Mouse (Mus musculus) limb, embryonic 15.5 days (tissue): ENCODE results near the gene Dcdc2b. TPM values are rescaled to one million over a fixed set of nuclear protein-coding genes. Genes with fewer than 3 reads are reported as not detected.

Experiments used
- ATAC-seq: fragments of 200-750 bp; cut with Nextera tagmentation; 2 replicates; pipeline ENCODE4 v1.8.0; 2017; ENCODE audit warnings: low read depth, moderate TSS enrichment; ENCODE audit not compliant: insufficient number of reproducible peaks, low FRiP score, low TSS enrichment
- H3K27ac ChIP-seq: fragments of 300-500 bp; sonication (generic); 2 replicates; pipeline ENCODE4 v1.5.1; 2015; ENCODE audit warnings: moderate library complexity, mild to moderate bottlenecking, inconsistent platforms
- H3K27me3 ChIP-seq: fragments of 300-500 bp; sonication (generic); 2 replicates; pipeline ENCODE4 v1.6.1; 2015; ENCODE audit warnings: inconsistent platforms
- H3K36me3 ChIP-seq: fragments of 300-500 bp; sonication (generic); 2 replicates; pipeline ENCODE4 v1.6.1; 2015; ENCODE audit warnings: inconsistent platforms
- H3K4me1 ChIP-seq: fragments of 300-500 bp; sonication (generic); 2 replicates; pipeline ENCODE4 v1.6.1; 2015; ENCODE audit warnings: inconsistent platforms
- H3K4me2 ChIP-seq: fragments of 300-500 bp; sonication (generic); 2 replicates; pipeline ENCODE4 v1.6.1; 2015; ENCODE audit warnings: mild to moderate bottlenecking, inconsistent platforms
- H3K4me3 ChIP-seq: fragments of 300-500 bp; sonication (generic); 2 replicates; pipeline ENCODE4 v1.5.1; 2015; ENCODE audit warnings: mild to moderate bottlenecking, inconsistent platforms
- H3K9ac ChIP-seq: fragments of 300-500 bp; sonication (generic); 2 replicates; pipeline ENCODE4 v1.6.1; 2015; ENCODE audit warnings: inconsistent platforms
- H3K9me3 ChIP-seq: fragments of 300-500 bp; sonication (generic); 2 replicates; pipeline ENCODE4 v1.6.1; 2016; ENCODE audit warnings: inconsistent platforms
- WGBS: fragments of 180-500 bp; shearing (Covaris S2); methylation state at CpG from one replicate; pipeline ENCODE4 v1.1.7; 2015; 5-methylcytosine and 5-hydroxymethylcytosine counted together
- polyA plus RNA-seq: library from polyadenylated mRNA; unstranded; fragments of >200 nt; fragmentation: Nextera tagmentation; extraction: Ambion mirVana; gene quantifications from 2 replicates; pipeline ENCODE4 v1.2.1, GENCODE M21; 2015

Dcdc2b gene
- polyA plus RNA-seq, 1 experiment from 2014 or later, result 2.4 TPM

GRCm38 (mm10) chr4:129618786-129619691, 5.0 kb upstream of the Dcdc2b start, which contains the start of gene Iqcc:
Iqcc (minus strand) TSS chr4:129619099.
- Histone ChIP-seq H3K9me3 (no peaks in the 10 kb centered on the region), H3K27ac (peak within 1 kb of the TSS; percentile 93), H3K27me3 (no peaks in the 10 kb centered on the region), H3K9ac (peak within 1 kb of the TSS; percentile 71), H3K36me3 (peaks cover 20% of the 10 kb centered on the region), H3K4me1 (peaks cover 37% of the 10 kb centered on the region), H3K4me3 (peak within 1 kb of the TSS; percentile 67), H3K4me2 (peak within 1 kb of the TSS; percentile 73)
- peak; percentile 88 for ATAC-seq
- WGBS, result 4% methylated on average over 44 of the region's 44 CpGs

GRCm38 (mm10) chr4:129618031-129618430, 4.0 kb upstream of the Dcdc2b start:
- H3K27ac ChIP-seq, result no peak overlapping the region; the same call in 1 of the 2 replicates
- H3K9me3 ChIP-seq, result no peaks in the 10 kb centered on the region
- 94% methylated on average over 5 of the region's 5 CpGs for WGBS
- no peaks in the 10 kb centered on the region for H3K27me3 ChIP-seq
- H3K4me3 ChIP-seq, result peak overlapping the region; percentile 67
- H3K4me1 ChIP-seq, result peaks cover 34% of the 10 kb centered on the region
- 0 out of 2 replicates have a peak overlapping the region, but pooled peaks have one; percentile 71 for H3K9ac ChIP-seq
- no peak for ATAC-seq
- peak overlapping the region; percentile 73 for H3K4me2 ChIP-seq
- peaks cover 20% of the 10 kb centered on the region for H3K36me3 ChIP-seq

GRCm38 (mm10) chr4:129617121-129617641, 3.1 kb upstream of the Dcdc2b start:
- Histone ChIP-seq H3K9ac (no peak overlapping the region), H3K9me3 (no peaks in the 10 kb centered on the region), H3K36me3 (peaks cover 20% of the 10 kb centered on the region), H3K27ac (no peak overlapping the region), H3K4me3 (no peak overlapping the region), H3K4me2 (no peak overlapping the region), H3K4me1 (peaks cover 26% of the 10 kb centered on the region), H3K27me3 (no peaks in the 10 kb centered on the region)
- 92% methylated on average over 7 of the region's 7 CpGs for WGBS
- ATAC-seq, result no peak

GRCm38 (mm10) chr4:129616631-129617030, 2.6 kb upstream of the Dcdc2b start:
- ATAC-seq, result no peak
- H3K9ac ChIP-seq, result no peak overlapping the region
- WGBS, result 88% methylated on average over 3 of the region's 3 CpGs

GRCm38 (mm10) chr4:129615801-129616290, 1.8 kb upstream of the Dcdc2b start:
- WGBS, result 89% methylated on average over 9 of the region's 9 CpGs
- no peak overlapping the region for H3K27ac ChIP-seq
- H3K4me1 ChIP-seq, result peaks cover 13% of the 10 kb centered on the region
- H3K36me3 ChIP-seq, result peaks cover 18% of the 10 kb centered on the region
- H3K4me3 ChIP-seq, result no peak overlapping the region
- no peaks in the 10 kb centered on the region for H3K9me3 ChIP-seq
- H3K27me3 ChIP-seq, result no peaks in the 10 kb centered on the region
- no peak overlapping the region for H3K9ac ChIP-seq
- H3K4me2 ChIP-seq, result no peak overlapping the region
- ATAC-seq, result no peak

More at GRCm38 (mm10) chr4:129616631-129617030, 2.6 kb upstream of the Dcdc2b start:
- Histone ChIP-seq H3K4me3 (no peak overlapping the region), H3K4me1 (peaks cover 20% of the 10 kb centered on the region), H3K36me3 (peaks cover 20% of the 10 kb centered on the region), H3K9me3 (no peaks in the 10 kb centered on the region), H3K4me2 (no peak overlapping the region), H3K27ac (no peak overlapping the region), H3K27me3 (no peaks in the 10 kb centered on the region)

- Histone ChIP-seq H3K27me3 (no peaks in the 10 kb centered on the region), H3K9me3 (no peaks in the 10 kb centered on the region), H3K4me2 (no peak overlapping the region), H3K4me1 (0 out of 2 replicates have a peak, but pooled peaks cover 4% of the 10 kb centered on the region), H3K4me3 (no peak overlapping the region), H3K27ac (no peak overlapping the region), H3K9ac (no peak overlapping the region), H3K36me3 (peaks cover 34% of the 10 kb centered on the region)
- 63% methylated on average over 4 of the region's 4 CpGs for WGBS
- ATAC-seq, result no peak
Measured at GRCm38 (mm10) chr4:129610472-129610871, 3.6 kb downstream of the Dcdc2b start.

GRCm38 (mm10) chr4:129610026-129610425, 4.0 kb downstream of the Dcdc2b start:
- no peak overlapping the region for H3K4me2 ChIP-seq
- no peak overlapping the region for H3K9ac ChIP-seq
- peaks cover 37% of the 10 kb centered on the region for H3K36me3 ChIP-seq
- no peak overlapping the region for H3K27ac ChIP-seq
- no peaks in the 10 kb centered on the region for H3K9me3 ChIP-seq
- no peak overlapping the region for H3K4me3 ChIP-seq
- 74% methylated on average over 4 of the region's 4 CpGs for WGBS
- H3K27me3 ChIP-seq, result no peaks in the 10 kb centered on the region
- ATAC-seq, result no peak
- 0 out of 2 replicates have a peak, but pooled peaks cover 4% of the 10 kb centered on the region for H3K4me1 ChIP-seq

GRCm38 (mm10) chr4:129609139-129609631, 4.9 kb downstream of the Dcdc2b start:
- no peak overlapping the region for H3K4me3 ChIP-seq
- WGBS, result 80% methylated on average over 12 of the region's 12 CpGs
- H3K4me1 ChIP-seq, result 0 out of 2 replicates have a peak, but pooled peaks cover 4% of the 10 kb centered on the region
- H3K9me3 ChIP-seq, result no peaks in the 10 kb centered on the region
- H3K27me3 ChIP-seq, result no peaks in the 10 kb centered on the region
- H3K27ac ChIP-seq, result peak overlapping the region; percentile 54; the same call in 1 of the 2 replicates
- no peak overlapping the region for H3K4me2 ChIP-seq
- H3K9ac ChIP-seq, result no peak overlapping the region
- peaks cover 45% of the 10 kb centered on the region for H3K36me3 ChIP-seq
- ATAC-seq, result peak; percentile 4; the same call in 1 of the 2 replicates

GRCm38 (mm10) chr4:129608426-129609025, 5.5 kb downstream of the Dcdc2b start:
- H3K27me3 ChIP-seq, result no peaks in the 10 kb centered on the region
- H3K4me2 ChIP-seq, result no peak overlapping the region
- no peak overlapping the region for H3K4me3 ChIP-seq
- no peak overlapping the region for H3K9ac ChIP-seq
- H3K27ac ChIP-seq, result peak overlapping the region; percentile 54
- ATAC-seq, result peak; percentile 73; the same call in 1 of the 2 replicates
- H3K36me3 ChIP-seq, result peaks cover 51% of the 10 kb centered on the region
- 0 out of 2 replicates have a peak, but pooled peaks cover 4% of the 10 kb centered on the region for H3K4me1 ChIP-seq
- WGBS, result 35% methylated on average over 7 of the region's 7 CpGs
- no peaks in the 10 kb centered on the region for H3K9me3 ChIP-seq

GRCm38 (mm10) chr4:129600233-129601158, 13.6 kb downstream of the Dcdc2b start, which contains the start of the genes Eif3i and Tmem234:
Eif3i (minus strand) TSS chr4:129600648.
Tmem234 (plus strand) TSS chr4:129600668.
- ATAC-seq, result peak; percentile 70

More at GRCm38 (mm10) chr4:129600233-129601158, 13.6 kb downstream of the Dcdc2b start, which contains the start of the genes Eif3i and Tmem234:
- H3K36me3 ChIP-seq, result peaks cover 52% of the 10 kb centered on the region
- H3K4me3 ChIP-seq, result peak within 1 kb of the TSS; percentile 99
- peak within 1 kb of the TSS; percentile 82 for H3K27ac ChIP-seq
- H3K9me3 ChIP-seq, result no peaks in the 10 kb centered on the region
- H3K4me1 ChIP-seq, result peaks cover 30% of the 10 kb centered on the region
- H3K9ac ChIP-seq, result peak within 1 kb of the TSS; percentile 92
- H3K27me3 ChIP-seq, result no peaks in the 10 kb centered on the region
- H3K4me2 ChIP-seq, result peak within 1 kb of the TSS; percentile 76
- under 1% methylated on average over 74 of the region's 74 CpGs for WGBS
